Mouse (Mus musculus) myocyte (in vitro differentiated cells): ENCODE results near the gene Aar2. TPM values are rescaled to one million over a fixed set of nuclear protein-coding genes. Genes with fewer than 3 reads are reported as not detected.

Source experiments
- H3K27me3 ChIP-seq: one replicate; pipeline ENCODE4 v1.6.1; 2011; ENCODE audit not compliant: control insufficient read depth, insufficient read depth, insufficient read length
- H3K36me3 ChIP-seq: one replicate; pipeline ENCODE4 v1.6.1; 2011; ENCODE audit not compliant: control insufficient read depth, insufficient read depth
- H3K4me2 ChIP-seq: one replicate; pipeline ENCODE4 v1.6.1; 2011; ENCODE audit warnings: low read depth, control low read depth
- H3K4me3 ChIP-seq: one replicate; pipeline ENCODE4 v1.5.1; 2011; ENCODE audit warnings: mild to moderate bottlenecking, control low read depth, moderate library complexity
- H3K79me2 ChIP-seq: one replicate; pipeline ENCODE4 v1.6.1; 2011; ENCODE audit not compliant: control insufficient read depth, insufficient read depth
- H3ac ChIP-seq: one replicate; pipeline ENCODE4 v1.6.1; 2011; ENCODE audit not compliant: control insufficient read depth, insufficient read length
- CEBPB ChIP-seq: IDR thresholded peaks from 2 replicates; pipeline ENCODE4 v1.6.1; 2011; ENCODE audit warnings: mild to moderate bottlenecking, moderate library complexity; ENCODE audit not compliant: poor library complexity, insufficient read depth, severe bottlenecking
- E2F4 ChIP-seq: IDR thresholded peaks from one replicate; pipeline ENCODE4 v1.6.1; 2011; ENCODE audit warnings: mild to moderate bottlenecking, control low read depth, moderate library complexity; ENCODE audit not compliant: insufficient read depth
- MAX ChIP-seq: IDR thresholded peaks from one replicate; pipeline ENCODE4 v1.6.1; 2011; ENCODE audit warnings: low read depth, mild to moderate bottlenecking, control low read depth
- MYOD1 ChIP-seq, 3 experiments: IDR thresholded peaks; one replicate each; pipeline ENCODE4 v1.6.1; 2011; ENCODE audit warnings: control low read depth in 2 of 3, low read depth in 2 of 3, mild to moderate bottlenecking in 2 of 3, moderate library complexity in 1 of 3; ENCODE audit not compliant: insufficient read length in 2 of 3, control insufficient read depth in 1 of 3
- MYOG ChIP-seq, 3 experiments: IDR thresholded peaks; one replicate each; pipeline ENCODE4 v1.6.1; 2011; ENCODE audit warnings: control low read depth in 2 of 3, low read depth in 2 of 3, mild to moderate bottlenecking in 2 of 3; ENCODE audit not compliant: insufficient read length in 2 of 3, control insufficient read depth in 1 of 3, insufficient read depth in 1 of 3
- POLR2A ChIP-seq: IDR thresholded peaks from one replicate; pipeline ENCODE4 v1.6.1; 2011; ENCODE audit warnings: low read depth, mild to moderate bottlenecking, control low read depth, moderate library complexity; ENCODE audit not compliant: insufficient read length
- POLR2AphosphoS2 ChIP-seq: IDR thresholded peaks from one replicate; pipeline ENCODE4 v1.6.1; 2011; ENCODE audit warnings: low read depth, control low read depth; ENCODE audit not compliant: insufficient read length
- REST ChIP-seq: IDR thresholded peaks from one replicate; pipeline ENCODE4 v1.6.1; 2011; ENCODE audit warnings: mild to moderate bottlenecking, control low read depth, moderate library complexity; ENCODE audit not compliant: insufficient read depth, insufficient read length
- SRF ChIP-seq: IDR thresholded peaks from one replicate; pipeline ENCODE4 v1.6.1; 2011; ENCODE audit warnings: low read depth; ENCODE audit not compliant: control insufficient read depth, insufficient read length
- TCF12 ChIP-seq: IDR thresholded peaks from one replicate; pipeline ENCODE4 v1.6.1; 2011; ENCODE audit warnings: mild to moderate bottlenecking, control low read depth; ENCODE audit not compliant: poor library complexity, insufficient read depth, severe bottlenecking
- TCF3 ChIP-seq: IDR thresholded peaks from one replicate; pipeline ENCODE4 v1.6.1; 2011; ENCODE audit warnings: low read depth, control low read depth; ENCODE audit not compliant: insufficient read length
- USF1 ChIP-seq: IDR thresholded peaks from one replicate; pipeline ENCODE4 v1.6.1; 2011; ENCODE audit warnings: low read depth, mild to moderate bottlenecking, control low read depth, moderate library complexity
- polyA plus RNA-seq: library from polyadenylated mRNA; unstranded; fragments of >200 nt; fragmentation: generic; extraction: Trizol; gene quantifications from one replicate; pipeline ENCODE4 v1.2.1, GENCODE M21; 2012; ENCODE audit warnings: missing spikeins

Aar2 gene
- polyA plus RNA-seq, 1 experiment = 22.4 TPM

GRCm38 (mm10) chr2:156522994-156523393 is 24.4 kb upstream of the Aar2 start:
- TF ChIP-seq TCF3 (no peak), USF1 (no peak), MYOG (IDR thresholded peaks at IDR 0.05; ENCODE audit: control insufficient read depth in 1 of 3, insufficient read depth in 1 of 3, insufficient read length in 2 of 3, low read depth in 2 of 3) (no peak), POLR2AphosphoS2 (no peak), SRF (no peak), TCF12 (no peak), MAX (no peak), CEBPB (no peak), REST (no peak), E2F4 (no peak), POLR2A (no peak), MYOD1 (IDR thresholded peaks at IDR 0.05; ENCODE audit: control insufficient read depth in 1 of 3, insufficient read length in 2 of 3, low read depth in 2 of 3) (no peak)
- Histone ChIP-seq H3K27me3 (no peaks in the 10 kb centered on the region), H3K36me3 (no peaks in the 10 kb centered on the region), H3K4me2 (no peak overlapping the region), H3K79me2 (no peaks in the 10 kb centered on the region), H3K4me3 (no peak overlapping the region), H3ac (no peak overlapping the region)

DNA sequence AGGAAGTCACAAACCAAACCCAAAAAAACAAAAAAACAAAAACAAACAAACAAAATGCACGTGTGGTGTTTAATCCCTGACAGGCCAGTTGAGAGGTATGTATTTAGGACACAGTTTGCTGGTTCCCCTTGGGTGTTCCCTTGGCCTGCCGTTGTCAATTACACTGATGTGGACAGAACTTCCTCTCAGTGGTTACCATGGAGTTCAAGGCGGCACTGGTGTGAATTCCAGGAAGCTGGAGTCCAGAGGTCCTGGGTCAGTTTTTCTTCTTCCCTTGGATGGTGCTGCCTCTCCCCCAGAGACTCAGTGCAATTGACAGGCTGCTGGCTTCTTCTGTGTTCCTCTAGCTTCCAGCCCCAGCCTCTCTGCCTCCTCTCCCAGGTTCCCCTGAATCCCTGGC is 23.3 kb upstream of the Aar2 start:
- Histone ChIP-seq H3K4me3 (no peak overlapping the region), H3ac (no peak overlapping the region), H3K4me2 (no peak overlapping the region), H3K36me3 (no peaks in the 10 kb centered on the region), H3K27me3 (no peaks in the 10 kb centered on the region), H3K79me2 (no peaks in the 10 kb centered on the region)
- TF ChIP-seq MYOG (IDR thresholded peaks at IDR 0.05; ENCODE audit: control insufficient read depth in 1 of 3, insufficient read depth in 1 of 3, insufficient read length in 2 of 3, low read depth in 2 of 3) (no peak), POLR2A (no peak), SRF (no peak), USF1 (no peak), POLR2AphosphoS2 (no peak), TCF12 (no peak), MAX (no peak), TCF3 (no peak), E2F4 (no peak), CEBPB (no peak), REST (no peak), MYOD1 (IDR thresholded peaks at IDR 0.05; ENCODE audit: control insufficient read depth in 1 of 3, insufficient read length in 2 of 3, low read depth in 2 of 3) (no peak)

GRCm38 (mm10) chr2:156529726-156530125 is 17.7 kb upstream of the Aar2 start:
- H3ac ChIP-seq = no peak overlapping the region
- no peak overlapping the region for H3K4me3 ChIP-seq
- H3K36me3 ChIP-seq = no peaks in the 10 kb centered on the region
- no peaks in the 10 kb centered on the region for H3K79me2 ChIP-seq
- H3K27me3 ChIP-seq = no peaks in the 10 kb centered on the region
- TF ChIP-seq POLR2A (no peak), MAX (no peak), SRF (no peak), TCF3 (no peak), E2F4 (no peak), USF1 (no peak), REST (no peak), CEBPB (no peak), MYOG (IDR thresholded peaks at IDR 0.05; ENCODE audit: control insufficient read depth in 1 of 3, insufficient read depth in 1 of 3, insufficient read length in 2 of 3, low read depth in 2 of 3) (no peak), MYOD1 (IDR thresholded peaks at IDR 0.05; ENCODE audit: control insufficient read depth in 1 of 3, insufficient read length in 2 of 3, low read depth in 2 of 3) (no peak), TCF12 (no peak), POLR2AphosphoS2 (no peak)
- H3K4me2 ChIP-seq = no peak overlapping the region

DNA sequence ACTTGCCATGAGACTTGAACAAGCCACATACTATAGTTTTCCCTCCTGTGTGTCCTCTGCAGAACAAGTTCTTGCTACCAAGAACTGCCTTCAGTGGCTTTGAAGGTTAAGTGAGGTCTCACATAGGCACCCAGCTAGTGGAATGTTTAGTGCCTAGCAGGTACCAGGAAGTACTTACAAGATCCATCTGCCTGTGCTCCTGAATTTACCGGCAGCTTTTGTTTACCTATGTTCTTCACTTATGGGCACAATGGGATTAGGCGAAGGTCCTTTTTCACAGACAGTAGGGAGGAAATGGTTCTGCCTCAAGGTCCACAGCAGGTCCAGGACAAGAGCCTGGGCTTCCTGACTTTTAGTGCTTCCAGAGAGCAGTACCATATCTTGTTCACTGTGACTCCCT is 14.2 kb upstream of the Aar2 start:
- no peak for TF ChIP-seq MAX
- TF ChIP-seq CEBPB = no peak
- no peak for TF ChIP-seq POLR2A
- no peak for TF ChIP-seq REST
- no peak for TF ChIP-seq USF1
- TF ChIP-seq MYOG (IDR thresholded peaks at IDR 0.05; ENCODE audit: control insufficient read depth in 1 of 3, insufficient read depth in 1 of 3, insufficient read length in 2 of 3, low read depth in 2 of 3) = no peak
- no peak overlapping the region for H3K4me3 ChIP-seq
- no peaks in the 10 kb centered on the region for H3K79me2 ChIP-seq
- no peak overlapping the region for H3K4me2 ChIP-seq
- no peak overlapping the region for H3ac ChIP-seq
- H3K36me3 ChIP-seq = no peaks in the 10 kb centered on the region
- no peaks in the 10 kb centered on the region for H3K27me3 ChIP-seq
